Mouse (Mus musculus): Measurements from ENCODE around the gene Endou. TPM values are rescaled to one million over a fixed set of nuclear protein-coding genes. Genes with fewer than 3 reads are reported as not detected.

The Endou gene
- 1.1 and 1.3 TPM in 2 replicates for polyA plus RNA-seq (2015; fragmentation: Nextera tagmentation; extraction: Ambion mirVana)

DNA sequence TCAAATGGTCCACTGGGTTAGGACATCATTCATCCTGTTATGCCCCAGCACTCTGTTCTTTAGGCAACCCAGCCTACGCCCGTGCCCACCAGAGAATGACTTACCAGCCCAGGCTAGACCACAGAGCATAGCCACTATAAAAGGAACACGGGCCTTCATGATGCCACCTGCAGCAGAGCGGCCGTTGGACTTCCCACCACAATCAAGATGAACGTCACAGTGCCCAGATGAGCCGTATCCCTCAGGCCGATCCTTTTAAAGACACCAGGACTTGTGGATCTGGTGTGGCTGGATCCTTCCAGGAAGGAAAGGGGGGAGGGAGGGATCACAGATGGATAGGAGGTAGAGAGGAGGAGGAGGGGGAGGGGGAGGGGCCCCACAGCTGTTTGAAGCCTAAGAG lies at the start of gene Endou:
Endou (minus strand) TSS at position 229 of the 400 bp plus-strand sequence.

DNA sequence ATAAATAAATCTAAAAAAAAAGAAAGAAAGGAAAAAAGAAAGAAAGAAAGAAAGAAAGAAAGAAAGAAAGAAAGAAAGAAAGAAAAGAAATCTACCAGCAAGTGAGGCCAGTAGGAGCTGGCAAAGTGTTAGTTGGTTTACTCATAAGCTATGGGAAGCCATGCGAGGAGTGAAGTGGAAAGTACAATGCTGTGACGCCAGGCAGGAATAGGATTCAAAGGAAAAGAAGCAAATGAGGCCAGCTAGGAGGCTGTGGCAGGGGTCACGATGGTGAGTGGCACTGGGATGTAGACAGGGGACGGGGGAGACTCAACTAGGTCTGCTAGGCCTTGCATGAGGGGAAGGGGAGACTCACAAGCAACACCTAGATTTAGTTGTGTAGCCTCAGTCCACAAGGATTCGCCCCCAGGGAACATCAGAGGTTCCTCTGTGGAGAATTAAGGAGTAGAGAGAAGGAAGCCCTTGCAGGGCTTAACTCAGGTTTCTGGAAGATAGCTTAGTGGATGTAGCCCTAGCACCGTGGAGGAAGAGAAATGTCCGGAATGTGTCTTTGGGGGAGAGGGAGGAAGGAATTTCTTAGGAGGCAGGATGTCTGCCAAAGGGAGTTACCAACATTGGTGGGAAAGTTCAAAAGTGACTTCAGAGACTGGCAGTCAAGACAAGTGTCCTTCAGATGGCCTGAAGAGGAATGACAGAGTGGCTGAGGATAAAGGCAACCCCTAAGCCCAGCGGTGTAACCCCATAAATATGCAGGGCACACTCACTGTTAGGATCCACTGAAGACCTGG lies 47.4 kb upstream of the Endou start, which contains the start of gene Slc48a1:
Slc48a1 (plus strand) TSS at position 210 of the 788 bp plus-strand sequence.

GRCm38 (mm10) chr15:97767280-97768186 lies 36.4 kb upstream of the Endou start, which contains the start of gene Rapgef3:
Rapgef3 (minus strand) TSS chr15:97767972.

GRCm38 (mm10) chr15:97705211-97706050 lies 25.7 kb downstream of the Endou start, which contains the start of gene Rpap3:
Rpap3 (minus strand) TSS chr15:97705825.

Other genes starting within 250 kb of the Endou start
- gene Rpap3, start 25.5 kb downstream of the Endou start, polyA plus RNA-seq (2015; fragmentation: Nextera tagmentation; extraction: Ambion mirVana), result 16.2 and 16.9 TPM in 2 replicates
- gene Rapgef3, start 36.6 kb upstream of the Endou start, polyA plus RNA-seq (2015; fragmentation: Nextera tagmentation; extraction: Ambion mirVana), result 6.8 and 8.0 TPM in 2 replicates
- 103 and 107 TPM in 2 replicates for gene Slc48a1, start 47.2 kb upstream of the Endou start, polyA plus RNA-seq (2015; fragmentation: Nextera tagmentation; extraction: Ambion mirVana)
- 18.5 and 23.6 TPM in 2 replicates for gene Hdac7, start 113.2 kb upstream of the Endou start, polyA plus RNA-seq (2015; fragmentation: Nextera tagmentation; extraction: Ambion mirVana)
- 0.78 and 1.1 TPM in 2 replicates for gene Vdr, start 179.3 kb upstream of the Endou start, polyA plus RNA-seq (2015; fragmentation: Nextera tagmentation; extraction: Ambion mirVana)
- 20.0 and 24.5 TPM in 2 replicates for gene Tmem106c, start 232.9 kb upstream of the Endou start, polyA plus RNA-seq (2015; fragmentation: Nextera tagmentation; extraction: Ambion mirVana)